Mouse (Mus musculus) liver, postnatal 0 days (tissue): ENCODE data around the gene Siglece.
A peak's percentile ranks its signal among the peaks of the same experiment; 100 is the strongest.

Experiments
- CTCF ChIP-seq: sonication (generic); IDR thresholded peaks from 2 replicates; pipeline ENCODE4 v1.5.1; 2016; ENCODE audit warnings: antibody characterized with exemption, low read depth
- EP300 ChIP-seq: IDR thresholded peaks from 2 replicates; pipeline ENCODE4 v1.6.1; 2016; ENCODE audit warnings: antibody characterized with exemption, low read depth, mild to moderate bottlenecking

DNA sequence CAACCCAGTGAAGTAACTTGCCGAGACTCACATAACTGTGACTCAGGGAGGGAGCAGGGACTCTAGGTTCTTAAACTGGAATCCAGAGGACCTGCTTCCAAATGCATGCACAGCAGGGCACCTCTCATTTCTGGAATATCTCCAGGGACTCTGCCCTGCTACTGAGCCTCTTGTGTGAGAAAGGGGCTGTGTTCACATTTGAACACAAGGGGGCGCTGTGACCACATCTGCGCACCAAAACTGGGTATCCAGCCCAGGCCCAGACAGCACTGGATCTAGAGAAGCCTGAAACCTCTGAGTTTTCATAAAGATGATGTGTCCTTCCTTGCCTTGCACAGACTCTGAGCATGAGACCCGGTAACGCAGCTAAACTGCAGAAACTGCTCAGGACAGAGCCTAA is 21.0 kb upstream of the Siglece start:
- no peak for TF ChIP-seq EP300
- peak; percentile 86 for TF ChIP-seq CTCF
